Mouse (Mus musculus) leukemia stem cell, adult 10-12 weeks (primary cell): Measurements from ENCODE around the gene Synj1. TPM values are rescaled to one million over a fixed set of nuclear protein-coding genes. Genes with fewer than 3 reads are reported as not detected.

Experiments
- polyA plus RNA-seq: library from polyadenylated mRNA; stranded (reverse); fragments of >175 nt; gene quantifications from 2 replicates; pipeline ENCODE4 v1.2.3, GENCODE M21; 2012; ENCODE audit warnings: low replicate concordance

The Synj1 gene
- polyA plus RNA-seq = 70.7 and 79.7 TPM in 2 replicates

GRCm38 (mm10) chr16:91011021-91011683 lies at the start of gene Synj1:
Gene Synj1, minus strand, starts transcription at chr16:91011308.

GRCm38 (mm10) chr16:91044270-91045182 lies 33.4 kb upstream of the Synj1 start, which contains the start of gene Paxbp1:
Gene Paxbp1, minus strand, starts transcription at chr16:91044543.

GRCm38 (mm10) chr16:90934687-90935328 lies 76.3 kb downstream of the Synj1 start, which contains the start of gene Cfap298:
Gene Cfap298, minus strand, starts transcription at chr16:90935114.

Other genes starting within 250 kb of the Synj1 start
- gene Urb1, start 200.9 kb downstream of the Synj1 start, polyA plus RNA-seq = 5.4 and 10.6 TPM in 2 replicates
- gene Eva1c, start 184.6 kb downstream of the Synj1 start, polyA plus RNA-seq = 0.63 and 1.5 TPM in 2 replicates
- gene Cfap298, start 76.2 kb downstream of the Synj1 start, polyA plus RNA-seq = 33.1 and 44.2 TPM in 2 replicates
- 26.8 and 29.6 TPM in 2 replicates for gene Paxbp1, start 33.2 kb upstream of the Synj1 start, polyA plus RNA-seq
- 0.24 TPM in 1 of 2 replicates, not detected in the other for gene 4932438H23Rik, start 83.8 kb upstream of the Synj1 start, polyA plus RNA-seq
- gene Olig2, start 214.1 kb upstream of the Synj1 start, polyA plus RNA-seq = 0.21 TPM in 1 of 2 replicates, not detected in the other